ENCODE assay signal across 11 mouse cellular contexts in the genomic region with DNA sequence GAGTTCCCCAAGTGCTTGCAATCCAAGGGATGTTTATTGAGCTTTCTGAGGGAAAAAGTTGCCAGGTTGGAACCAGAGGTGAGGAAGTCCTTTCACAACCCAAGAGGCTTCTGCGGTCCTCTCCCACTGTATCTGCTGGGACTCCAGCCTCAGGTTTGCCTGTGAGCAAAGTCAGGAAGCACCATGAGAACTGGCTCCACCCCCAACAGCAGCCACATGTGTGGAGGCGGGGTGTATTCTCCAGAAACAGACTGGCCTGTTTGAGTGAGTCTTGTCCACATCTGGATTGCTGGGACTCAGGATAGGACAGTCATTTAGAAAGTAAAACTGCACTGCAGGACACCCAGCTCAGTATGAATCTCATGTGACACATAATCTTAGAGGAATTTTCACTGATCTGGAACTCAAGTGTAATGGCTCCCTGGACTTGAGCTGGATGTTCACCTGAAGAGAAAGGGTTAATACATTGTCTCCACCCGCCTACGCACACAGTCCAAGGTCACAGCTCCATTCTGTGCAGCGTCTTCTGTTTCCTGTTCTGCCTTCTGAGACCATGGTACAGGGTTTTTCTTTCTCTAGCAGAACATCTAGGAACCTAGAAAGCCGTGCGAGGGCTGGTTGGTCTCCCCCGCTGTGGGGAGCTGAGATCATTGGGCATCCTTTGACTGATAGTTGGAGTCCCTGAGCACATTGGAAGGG. TPM values are rescaled to one million over a fixed set of nuclear protein-coding genes. Genes with fewer than 3 reads are reported as not detected.
DNase-seq lines count a peak whose midpoint lies in the region; ATAC-seq and TF ChIP-seq lines count a peak whose summit lies in the region.
"Had no signal": no experiment of that assay in that cellular context is flagged by ENCODE, and none has a peak within 500 bp of the region (broad histone marks: within the 10 kb centered on the region; RNA-seq: fewer than 3 reads in every experiment).

No protein-coding gene starts in this region.

- peak; percentile 46; the same call in 1 of the 2 replicates for ATAC-seq in kidney, postnatal 0 days (replicated peaks; ENCODE audit: low FRiP score, low read depth)
- ATAC-seq in intestine, embryonic 16.5 days: peak; percentile 77
- ATAC-seq in erythroid progenitor cell, adult 5-6 weeks (replicated peaks; ENCODE audit: low FRiP score, poor library complexity, severe bottlenecking): no peak

- H3K36me3 ChIP-seq in kidney, postnatal 0 days (ENCODE audit: insufficient read depth, low read length): peaks cover 11% of the 10 kb centered on the region; the same call in 1 of the 2 replicates
- H3K36me3 ChIP-seq in embryonic facial prominence, embryonic 10.5 days (replicated peaks): peaks cover 96% of the 10 kb centered on the region
- peaks cover 14% of the 10 kb centered on the region for H3K36me3 ChIP-seq in intestine, embryonic 16.5 days (ENCODE audit: control insufficient read depth, insufficient read depth, low read length)
- H3K36me3 ChIP-seq: G1E; liver, embryonic 15.5 days had no signal

- 0 out of 2 replicates have a peak overlapping the region, but pooled peaks have one; percentile 0 for H3K4me2 ChIP-seq in kidney, postnatal 0 days (ENCODE audit: low read length)
- H3K4me2 ChIP-seq in intestine, embryonic 16.5 days (ENCODE audit: low read depth, low read length): peak overlapping the region; percentile 37
- H3K4me2 ChIP-seq: hindbrain, embryonic 12.5 days; liver, embryonic 15.5 days had no signal

- no peak overlapping the region for H3K4me3 ChIP-seq in kidney, postnatal 0 days (replicated peaks; ENCODE audit: low read depth, low read length)
- no peak overlapping the region for H3K4me3 ChIP-seq in embryonic facial prominence, embryonic 10.5 days
- H3K4me3 ChIP-seq in intestine, embryonic 16.5 days (ENCODE audit: low read length): peak overlapping the region; percentile 11; the same call in 1 of the 2 replicates
- H3K4me3 ChIP-seq: hindbrain, embryonic 12.5 days; liver, embryonic 15.5 days had no signal

- no peak for TF ChIP-seq CTCF in kidney, postnatal 0 days (IDR thresholded peaks at IDR 0.05; ENCODE audit: low read depth)

- WGBS in kidney, postnatal 0 days: 26% methylated on average over 8 of the region's 8 CpGs
- 68% methylated on average over 8 of the region's 8 CpGs for WGBS in embryonic facial prominence, embryonic 10.5 days
- 44% methylated on average over 8 of the region's 8 CpGs for WGBS in intestine, embryonic 16.5 days

- DNase-seq in kidney, postnatal 0 days (ENCODE audit: low spot score): peak; percentile 84
- DNase-seq in kidney, adult 8-10 months: no peak
- DNase-seq in CD4-positive helper T cell, adult 2 months (ENCODE audit: low read depth, low spot score): peak; percentile 28
- no peak for DNase-seq in embryonic facial prominence, embryonic 10.5 days (ENCODE audit: low spot score)
- no peak for DNase-seq in c-Kit-positive CD71-positive TER-119-positive erythroid progenitor cells, embryonic 14.5 days (ENCODE audit: low spot score)
- DNase-seq in right cerebral cortex, postnatal 4 days: no peak

- H3K27ac ChIP-seq in kidney, postnatal 0 days: peak overlapping the region; percentile 54; the same call in 1 of the 2 replicates
- H3K27ac ChIP-seq in embryonic facial prominence, embryonic 10.5 days (replicated peaks): peak overlapping the region; percentile 4; the same call in 1 of the 2 replicates
- H3K27ac ChIP-seq in intestine, embryonic 16.5 days (ENCODE audit: low read length): peak overlapping the region; percentile 75
- H3K27ac ChIP-seq: hindbrain, embryonic 12.5 days; liver, embryonic 15.5 days had no signal

- peaks cover 12% of the 10 kb centered on the region for H3K4me1 ChIP-seq in kidney, postnatal 0 days (replicated peaks; ENCODE audit: insufficient read depth, low read length)
- H3K4me1 ChIP-seq in embryonic facial prominence, embryonic 10.5 days: peaks cover 17% of the 10 kb centered on the region
- peaks cover 22% of the 10 kb centered on the region for H3K4me1 ChIP-seq in intestine, embryonic 16.5 days (ENCODE audit: control insufficient read depth, insufficient read depth, low read length)

- no peak overlapping the region for H3K9ac ChIP-seq in kidney, postnatal 0 days (ENCODE audit: low read depth, low read length)
- no peak overlapping the region for H3K9ac ChIP-seq in intestine, embryonic 16.5 days (ENCODE audit: low read depth, low read length)
- H3K9ac ChIP-seq: hindbrain, embryonic 12.5 days; liver, embryonic 15.5 days had no signal

- no peaks in the 10 kb centered on the region for H3K9me3 ChIP-seq in kidney, postnatal 0 days (replicated peaks; ENCODE audit: low read length)
- H3K9me3 ChIP-seq in embryonic facial prominence, embryonic 10.5 days: no peaks in the 10 kb centered on the region
- H3K9me3 ChIP-seq in intestine, embryonic 16.5 days (ENCODE audit: control insufficient read depth, low read length): no peaks in the 10 kb centered on the region
- H3K9me3 ChIP-seq: hindbrain, embryonic 12.5 days; liver, embryonic 15.5 days had no signal

- H3K27me3 ChIP-seq in kidney, postnatal 0 days (ENCODE audit: insufficient read depth, low read length): no peaks in the 10 kb centered on the region
- H3K27me3 ChIP-seq in embryonic facial prominence, embryonic 10.5 days (replicated peaks; ENCODE audit: low read depth, poor library complexity, severe bottlenecking): no peaks in the 10 kb centered on the region
- H3K27me3 ChIP-seq in intestine, embryonic 16.5 days (replicated peaks; ENCODE audit: control insufficient read depth, insufficient read depth, low read length): no peaks in the 10 kb centered on the region
- H3K27me3 ChIP-seq: hindbrain, embryonic 12.5 days; liver, embryonic 15.5 days had no signal

RNA-seq across cellular contexts. Expression of gene Btbd16, which starts 47.0 kb away (rescaled TPM):
- polyA plus RNA-seq in kidney, postnatal 0 days (2015; fragmentation: Nextera tagmentation; extraction: Ambion mirVana): not detected in 2 replicates
- 0.14 TPM in 1 of 2 replicates, not detected in the other for polyA plus RNA-seq in embryonic facial prominence, embryonic 10.5 days (2016; fragmentation: Nextera tagmentation; extraction: Ambion mirVana)
- 0.05 TPM in 1 of 2 replicates, not detected in the other for polyA plus RNA-seq in intestine, embryonic 16.5 days (2015; fragmentation: Nextera tagmentation; extraction: Ambion mirVana)
- total RNA-seq in erythroid progenitor cell, adult 5-6 weeks (2015; ENCODE audit: low replicate concordance): not detected in 2 replicates
- total RNA-seq in erythroid progenitor cell, adult 5-6 weeks (2017; ENCODE audit: low replicate concordance): not detected in 2 replicates
- polyA plus RNA-seq: G1E; hindbrain, embryonic 12.5 days; liver, embryonic 15.5 days had no signal

Comparison
In these comparisons a context has a peak if more than half of its experiments do, and no peak if none do; other contexts are left out.
1. DNase-seq: peak in kidney, postnatal 0 days (single experiment) and CD4-positive helper T cell, adult 2 months (single experiment); none in kidney, adult 8-10 months (0 of 2), embryonic facial prominence, embryonic 10.5 days (single experiment), c-Kit-positive CD71-positive TER-119-positive erythroid progenitor cells, embryonic 14.5 days (single experiment) and right cerebral cortex, postnatal 4 days (single experiment).
2. H3K27ac ChIP-seq: peak in every context shown above with its lines; median percentile 75 in intestine, embryonic 16.5 days; 54 in kidney, postnatal 0 days; 4 in embryonic facial prominence, embryonic 10.5 days.